Mouse (Mus musculus): ENCODE data around the gene Wdr82.

DNA sequence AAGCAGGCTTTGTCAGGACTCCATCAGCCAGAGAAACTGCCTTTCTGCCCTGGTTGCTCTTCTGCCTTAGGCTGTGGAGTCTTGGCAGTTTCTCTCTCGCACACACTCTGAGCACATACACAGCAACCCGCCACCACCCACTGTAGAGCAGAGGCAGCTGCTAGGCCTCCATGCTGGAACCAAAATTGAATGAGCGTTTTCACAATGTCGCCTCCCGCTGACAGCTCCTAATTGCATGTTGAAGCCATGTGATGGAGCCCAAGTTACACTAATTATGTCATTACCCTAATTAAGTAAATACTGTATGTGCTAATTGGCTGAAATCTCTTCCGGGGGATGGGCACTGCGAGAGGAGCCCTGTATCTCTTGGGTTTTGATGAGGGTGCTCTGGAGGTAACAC lies 26.6 kb upstream of the Wdr82 start:
- no peak for TF ChIP-seq POLR2A (IDR thresholded peaks at IDR 0.05; ENCODE audit: borderline replicate concordance, control insufficient read depth, low read depth, low read length)
- no peak for TF ChIP-seq CTCF (IDR thresholded peaks at IDR 0.05; ENCODE audit: control insufficient read depth, insufficient read depth, low read length)

Measured in bone marrow, adult 2 months (tissue).